Mouse (Mus musculus) spleen, postnatal 0 days (tissue): ENCODE results near the gene Cdhr3. TPM values are rescaled to one million over a fixed set of nuclear protein-coding genes. Genes with fewer than 3 reads are reported as not detected.

Experiments used
- polyA plus RNA-seq: library from polyadenylated mRNA; unstranded; fragments of >200 nt; fragmentation: Nextera tagmentation; extraction: Ambion mirVana; gene quantifications from 2 replicates; pipeline ENCODE4 v1.2.1, GENCODE M21; 2015

The Cdhr3 gene
- not detected in 2 replicates for polyA plus RNA-seq

DNA sequence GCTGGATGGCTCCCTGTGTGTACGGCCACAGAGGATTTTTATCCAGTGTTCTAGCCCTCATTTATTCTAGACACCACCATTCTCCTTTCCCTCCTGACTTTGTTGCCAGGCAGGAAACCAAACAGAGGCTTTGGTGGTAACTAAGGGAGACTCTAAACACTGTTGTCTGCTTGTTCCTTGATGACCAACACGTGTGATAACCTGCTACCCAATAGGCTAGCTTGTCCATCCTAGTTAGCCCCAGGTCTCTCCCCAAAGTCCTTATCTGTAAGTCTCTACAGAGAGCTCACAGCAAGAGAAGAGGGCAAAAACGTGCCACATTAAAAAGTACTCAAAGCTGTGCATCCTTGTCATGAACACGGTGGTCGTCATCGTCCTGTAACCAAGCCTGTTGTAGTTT, at the start of gene Cdhr3:
Cdhr3 (minus strand) TSS at position 101 of the 400 bp plus-strand sequence.

Other genes with a start within 250 kb of the Cdhr3 start
- gene Sypl, start 139.0 kb downstream of the Cdhr3 start, polyA plus RNA-seq, result 42.0 and 54.5 TPM in 2 replicates
- 23.2 and 23.4 TPM in 2 replicates for gene Atxn7l1, start 54.8 kb upstream of the Cdhr3 start, polyA plus RNA-seq